Comparison of ENCODE assay signal across 8 mouse cellular contexts in the genomic region with DNA sequence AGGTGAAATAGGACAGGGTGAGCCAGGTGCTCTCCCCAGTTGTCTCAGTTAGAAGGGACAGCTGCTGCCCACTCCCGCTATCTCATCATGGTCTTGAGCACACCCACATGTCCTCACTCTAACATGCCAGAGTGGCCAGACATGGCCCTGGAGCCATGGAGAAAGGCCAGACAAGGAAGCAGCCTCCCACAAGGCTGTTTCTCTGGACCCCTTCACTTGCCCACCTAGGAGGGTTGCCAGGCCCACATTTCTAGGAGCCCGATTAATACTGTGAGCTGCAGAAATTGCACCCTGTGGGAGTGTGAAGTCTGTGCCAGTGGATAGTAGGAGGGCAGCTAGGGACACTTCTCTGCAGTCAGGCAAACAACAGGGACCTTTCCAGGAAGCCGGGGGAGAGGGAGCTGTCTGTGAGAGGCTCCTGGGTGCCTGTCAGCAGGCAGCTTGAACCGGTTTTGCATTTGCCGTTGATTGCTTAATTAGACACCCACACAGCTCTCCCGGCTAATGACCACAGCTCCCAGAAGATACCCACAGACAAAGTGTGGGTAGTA. TPM values are rescaled to one million over a fixed set of nuclear protein-coding genes. Genes with fewer than 3 reads are reported as not detected.
DNase-seq lines count a peak whose midpoint lies in the region; ATAC-seq and TF ChIP-seq lines count a peak whose summit lies in the region.

No protein-coding gene starts in this region.

- intact Hi-C loops in left cerebral cortex, postnatal 4 days (cut with DNase I): no loop called here
- intact Hi-C loops in left cerebral cortex, postnatal 36 days (cut with DNase I): no loop called here

- H3K4me1 ChIP-seq in forebrain, embryonic 14.5 days (ENCODE audit: control insufficient read depth, insufficient read depth, low read length): peaks cover 24% of the 10 kb centered on the region
- H3K4me1 ChIP-seq in hindbrain, embryonic 13.5 days (replicated peaks): peaks cover 82% of the 10 kb centered on the region
- H3K4me1 ChIP-seq in midbrain, postnatal 0 days (ENCODE audit: insufficient read depth, low read length): peaks cover 13% of the 10 kb centered on the region; the same call in 1 of the 2 replicates

- H3K9ac ChIP-seq in forebrain, embryonic 14.5 days (ENCODE audit: low read length): no peak overlapping the region; the same call in 1 of the 2 replicates
- peak overlapping the region; percentile 36; the same call in 1 of the 2 replicates for H3K9ac ChIP-seq in hindbrain, embryonic 13.5 days
- no peak overlapping the region for H3K9ac ChIP-seq in midbrain, postnatal 0 days (replicated peaks; ENCODE audit: low read length, poor library complexity, severe bottlenecking)

- no peak overlapping the region for H3K4me2 ChIP-seq in forebrain, embryonic 14.5 days (ENCODE audit: low read length)
- H3K4me2 ChIP-seq in hindbrain, embryonic 13.5 days: no peak overlapping the region
- H3K4me2 ChIP-seq in midbrain, postnatal 0 days (ENCODE audit: low read depth, low read length, poor library complexity, severe bottlenecking): no peak overlapping the region

- TF ChIP-seq CTCF in midbrain, postnatal 0 days (IDR thresholded peaks at IDR 0.05): no peak

- H3K27ac ChIP-seq in forebrain, embryonic 14.5 days (ENCODE audit: low read depth, low read length): no peak overlapping the region; the same call in 1 of the 2 replicates
- peak overlapping the region; percentile 76 for H3K27ac ChIP-seq in hindbrain, embryonic 13.5 days
- H3K27ac ChIP-seq in midbrain, postnatal 0 days (ENCODE audit: low read depth, low read length): peak overlapping the region; percentile 12; the same call in 1 of the 2 replicates

- ATAC-seq in forebrain, embryonic 14.5 days: peak; percentile 10; the same call in 1 of the 2 replicates
- ATAC-seq in hindbrain, embryonic 13.5 days (ENCODE audit: low FRiP score): peak; percentile 53; the same call in 1 of the 2 replicates
- ATAC-seq in midbrain, postnatal 0 days (ENCODE audit: low FRiP score): no peak
- no peak for ATAC-seq in inflammation-experienced regulatory T-cells, adult 6 months

- H3K4me3 ChIP-seq in forebrain, embryonic 14.5 days (ENCODE audit: low read depth, low read length): no peak overlapping the region
- H3K4me3 ChIP-seq in hindbrain, embryonic 13.5 days: no peak overlapping the region
- H3K4me3 ChIP-seq in midbrain, postnatal 0 days (ENCODE audit: low read depth, low read length): no peak overlapping the region

- H3K27me3 ChIP-seq in forebrain, embryonic 14.5 days (replicated peaks; ENCODE audit: control insufficient read depth, insufficient read depth, low read length): no peaks in the 10 kb centered on the region
- 0 out of 2 replicates have a peak, but pooled peaks cover 4% of the 10 kb centered on the region for H3K27me3 ChIP-seq in hindbrain, embryonic 13.5 days
- H3K27me3 ChIP-seq in midbrain, postnatal 0 days (ENCODE audit: insufficient read depth, low read length): no peaks in the 10 kb centered on the region

- H3K36me3 ChIP-seq in forebrain, embryonic 14.5 days (ENCODE audit: control insufficient read depth, insufficient read depth, low read length): no peaks in the 10 kb centered on the region
- no peaks in the 10 kb centered on the region for H3K36me3 ChIP-seq in hindbrain, embryonic 13.5 days
- H3K36me3 ChIP-seq in midbrain, postnatal 0 days (ENCODE audit: insufficient read depth, low read length): no peaks in the 10 kb centered on the region

- WGBS in forebrain, embryonic 14.5 days: 33% methylated on average over 6 of the region's 6 CpGs
- 31% methylated on average over 6 of the region's 6 CpGs for WGBS in hindbrain, embryonic 13.5 days
- whole genome bisulfite sequencing in midbrain, postnatal 0 days: 39% methylated on average over 6 of the region's 6 CpGs

- no peaks in the 10 kb centered on the region for H3K9me3 ChIP-seq in forebrain, embryonic 14.5 days (replicated peaks; ENCODE audit: control insufficient read depth, low read length)
- H3K9me3 ChIP-seq in hindbrain, embryonic 13.5 days: no peaks in the 10 kb centered on the region
- H3K9me3 ChIP-seq in midbrain, postnatal 0 days (ENCODE audit: low read length): no peaks in the 10 kb centered on the region

- DNase-seq in left cerebral cortex, postnatal 4 days: peak; percentile 43
- DNase-seq in left cerebral cortex, postnatal 36 days (ENCODE audit: low spot score in 2 of 2): no peak
- DNase-seq in forebrain, embryonic 14.5 days (ENCODE audit: low spot score): no peak
- DNase-seq in midbrain, postnatal 0 days (ENCODE audit: low spot score): no peak
- DNase-seq in left cerebral cortex, adult 8-10 months (ENCODE audit: low spot score in 2 of 2): no peak
- DNase-seq in spleen, adult 12 weeks (ENCODE audit: low spot score): no peak

RNA-seq across cellular contexts. Expression of gene Plekha6, which starts 58.5 kb away (rescaled TPM):
- 10 to 100 TPM; 61.7 to 63.2 TPM for total RNA-seq in left cerebral cortex, postnatal 4 days (2021)
- total RNA-seq in left cerebral cortex, postnatal 36 days (2021): 10 to 100 TPM; 66.5 to 87.4 TPM
- 7.3 and 9.7 TPM in 2 replicates for polyA plus RNA-seq in forebrain, embryonic 14.5 days (2014; fragmentation: Nextera tagmentation; extraction: Ambion mirVana)
- 20.4 and 20.7 TPM in 2 replicates for polyA plus RNA-seq in hindbrain, embryonic 13.5 days (2015; fragmentation: Nextera tagmentation; extraction: Ambion mirVana)
- 49.3 and 52.2 TPM in 2 replicates for total RNA-seq in midbrain, postnatal 0 days (2014; rRNA removed)
- 9.4 and 11.9 TPM in 2 replicates for polyA plus RNA-seq in midbrain, postnatal 0 days (2015; fragmentation: Nextera tagmentation; extraction: Ambion mirVana)
- 10 to 100 TPM; 83.6 to 89.6 (median 88.4) TPM for total RNA-seq in left cerebral cortex, adult 8-10 months (2022)
- polyA plus RNA-seq in inflammation-experienced regulatory T-cells, adult 6 months (2017; shearing (Covaris generic)): under 1 TPM in 1 of 3 experiments, not detected in 2; 0.25 TPM

Comparison
In these comparisons a context has a peak if more than half of its experiments do, and no peak if none do; other contexts are left out.
1. ATAC-seq: peak in forebrain, embryonic 14.5 days (single experiment) and hindbrain, embryonic 13.5 days (single experiment); none in midbrain, postnatal 0 days (single experiment) and inflammation-experienced regulatory T-cells, adult 6 months (single experiment).